Mouse (Mus musculus) kidney, embryonic 16.5 days (tissue): Measurements from ENCODE around the gene Mki67. TPM values are rescaled to one million over a fixed set of nuclear protein-coding genes. Genes with fewer than 3 reads are reported as not detected.

Experiments used
- ATAC-seq: fragments of 200-750 bp; cut with Nextera tagmentation; 2 replicates; pipeline ENCODE4 v1.8.0; 2017; ENCODE audit warnings: moderate TSS enrichment; ENCODE audit not compliant: low FRiP score, low TSS enrichment
- H3K27ac ChIP-seq: fragments of 300-500 bp; sonication (generic); 2 replicates; pipeline ENCODE4 v1.5.1; 2014; ENCODE audit warnings: low read length
- H3K27me3 ChIP-seq: fragments of 300-500 bp; sonication (generic); 2 replicates; pipeline ENCODE4 v1.6.1; 2014; ENCODE audit warnings: low read length, control low read depth, mixed read lengths; ENCODE audit not compliant: insufficient read depth
- H3K36me3 ChIP-seq: fragments of 300-500 bp; sonication (generic); 2 replicates; pipeline ENCODE4 v1.6.1; 2014; ENCODE audit warnings: low read length, control low read depth, mixed read lengths; ENCODE audit not compliant: insufficient read depth
- H3K4me1 ChIP-seq: fragments of 300-500 bp; sonication (generic); 2 replicates; pipeline ENCODE4 v1.6.1; 2014; ENCODE audit warnings: low read length, control low read depth, mixed read lengths; ENCODE audit not compliant: insufficient read depth
- H3K4me2 ChIP-seq: fragments of 300-500 bp; sonication (generic); replicated peaks from 2 replicates; pipeline ENCODE4 v1.6.1; 2014; ENCODE audit warnings: low read depth, low read length
- H3K4me3 ChIP-seq: fragments of 300-500 bp; sonication (generic); 2 replicates; pipeline ENCODE4 v1.5.1; 2014; ENCODE audit warnings: mild to moderate bottlenecking, low read length
- H3K9ac ChIP-seq: fragments of 300-500 bp; sonication (generic); replicated peaks from 2 replicates; pipeline ENCODE4 v1.6.1; 2014; ENCODE audit warnings: low read length
- H3K9me3 ChIP-seq: fragments of 300-500 bp; sonication (generic); 2 replicates; pipeline ENCODE4 v1.6.1; 2016; ENCODE audit warnings: low read length, control low read depth
- WGBS: fragments of 180-500 bp; shearing (Covaris S2); extraction: QIAGEN DNeasy Blood & Tissue Kit; methylation state at CpG from one replicate; pipeline ENCODE4 v1.1.7; 2014; 5-methylcytosine and 5-hydroxymethylcytosine counted together
- polyA plus RNA-seq: library from polyadenylated mRNA; unstranded; fragments of >200 nt; fragmentation: Nextera tagmentation; extraction: Ambion mirVana; gene quantifications from 2 replicates; pipeline ENCODE4 v1.2.1, GENCODE M21; 2015

Mki67 gene
- polyA plus RNA-seq, result 32.6 and 35.8 TPM in 2 replicates

GRCm38 (mm10) chr7:135715642-135716444 is at the start of gene Mki67:
Gene Mki67, minus strand, starts transcription at chr7:135716361.
- Histone ChIP-seq H3K4me1 (peaks cover 19% of the 10 kb centered on the region), H3K27ac (peak within 1 kb of the TSS; percentile 78), H3K4me3 (peak within 1 kb of the TSS; percentile 97), H3K36me3 (peaks cover 3% of the 10 kb centered on the region; the same call in 1 of the 2 replicates), H3K27me3 (no peaks in the 10 kb centered on the region), H3K9ac (peak within 1 kb of the TSS; percentile 97), H3K9me3 (no peaks in the 10 kb centered on the region), H3K4me2 (peak within 1 kb of the TSS; percentile 69)
- WGBS, result 0% methylated on average over 82 of the region's 82 CpGs
- ATAC-seq, result peak; percentile 73

DNA sequence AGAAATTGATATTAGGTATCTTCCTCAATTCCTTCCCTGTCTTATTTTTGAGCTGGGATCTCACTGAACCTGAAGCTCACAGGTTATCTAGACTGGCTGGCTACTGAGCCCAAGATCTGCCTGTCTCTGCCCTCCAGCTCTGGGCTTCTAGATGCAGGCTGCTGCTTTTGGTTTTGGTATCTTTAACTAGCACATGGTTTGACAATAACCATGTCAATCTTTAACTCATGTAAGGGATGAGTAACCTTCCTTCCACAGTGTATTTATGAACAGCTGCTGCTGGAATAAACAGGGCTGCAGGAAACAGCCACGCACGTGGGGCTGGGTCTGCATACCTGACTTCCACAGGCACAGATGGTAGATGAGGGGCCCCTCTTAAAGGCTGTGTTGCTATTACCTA is 47.1 kb upstream of the Mki67 start:
- 44% methylated on average over 2 of the region's 2 CpGs for WGBS
- no peaks in the 10 kb centered on the region for H3K27me3 ChIP-seq
- no peak overlapping the region for H3K4me2 ChIP-seq
- no peak overlapping the region for H3K4me3 ChIP-seq
- no peaks in the 10 kb centered on the region for H3K36me3 ChIP-seq
- H3K4me1 ChIP-seq, result no peaks in the 10 kb centered on the region
- no peaks in the 10 kb centered on the region for H3K9me3 ChIP-seq
- no peak overlapping the region for H3K9ac ChIP-seq
- ATAC-seq, result no peak
- no peak overlapping the region for H3K27ac ChIP-seq

- Histone ChIP-seq H3K4me3 (no peak overlapping the region), H3K9ac (no peak overlapping the region), H3K36me3 (no peaks in the 10 kb centered on the region), H3K4me1 (no peaks in the 10 kb centered on the region), H3K4me2 (no peak overlapping the region), H3K27ac (no peak overlapping the region), H3K27me3 (no peaks in the 10 kb centered on the region), H3K9me3 (no peaks in the 10 kb centered on the region)
- no peak for ATAC-seq
- 88% methylated on average over 12 of the region's 12 CpGs for WGBS
Measured at GRCm38 (mm10) chr7:135758754-135759510, 42.8 kb upstream of the Mki67 start.

- H3K9me3 ChIP-seq, result no peaks in the 10 kb centered on the region
- H3K27ac ChIP-seq, result no peak overlapping the region
- no peak overlapping the region for H3K4me2 ChIP-seq
- no peak for ATAC-seq
- no peaks in the 10 kb centered on the region for H3K4me1 ChIP-seq
- WGBS, result 64% methylated on average over 4 of the region's 4 CpGs
- no peaks in the 10 kb centered on the region for H3K27me3 ChIP-seq
- no peak overlapping the region for H3K9ac ChIP-seq
- H3K4me3 ChIP-seq, result no peak overlapping the region
- no peaks in the 10 kb centered on the region for H3K36me3 ChIP-seq
Measured at GRCm38 (mm10) chr7:135758171-135758570, 42.0 kb upstream of the Mki67 start.

- Histone ChIP-seq H3K4me2 (no peak overlapping the region), H3K4me1 (no peaks in the 10 kb centered on the region), H3K9ac (no peak overlapping the region), H3K4me3 (no peak overlapping the region), H3K27ac (no peak overlapping the region), H3K27me3 (no peaks in the 10 kb centered on the region), H3K36me3 (no peaks in the 10 kb centered on the region), H3K9me3 (no peaks in the 10 kb centered on the region)
- 88% methylated on average over 6 of the region's 6 CpGs for WGBS
- no peak for ATAC-seq
Measured at GRCm38 (mm10) chr7:135756984-135757586, 40.9 kb upstream of the Mki67 start.

GRCm38 (mm10) chr7:135748986-135749385 is 32.8 kb upstream of the Mki67 start:
- no peaks in the 10 kb centered on the region for H3K36me3 ChIP-seq
- no peaks in the 10 kb centered on the region for H3K27me3 ChIP-seq
- H3K4me2 ChIP-seq, result no peak overlapping the region
- ATAC-seq, result no peak
- no peak overlapping the region for H3K9ac ChIP-seq
- 69% methylated on average over 6 of the region's 6 CpGs for WGBS
- peaks cover 18% of the 10 kb centered on the region; the same call in 1 of the 2 replicates for H3K4me1 ChIP-seq
- H3K9me3 ChIP-seq, result no peaks in the 10 kb centered on the region
- H3K4me3 ChIP-seq, result no peak overlapping the region
- no peak overlapping the region for H3K27ac ChIP-seq

DNA sequence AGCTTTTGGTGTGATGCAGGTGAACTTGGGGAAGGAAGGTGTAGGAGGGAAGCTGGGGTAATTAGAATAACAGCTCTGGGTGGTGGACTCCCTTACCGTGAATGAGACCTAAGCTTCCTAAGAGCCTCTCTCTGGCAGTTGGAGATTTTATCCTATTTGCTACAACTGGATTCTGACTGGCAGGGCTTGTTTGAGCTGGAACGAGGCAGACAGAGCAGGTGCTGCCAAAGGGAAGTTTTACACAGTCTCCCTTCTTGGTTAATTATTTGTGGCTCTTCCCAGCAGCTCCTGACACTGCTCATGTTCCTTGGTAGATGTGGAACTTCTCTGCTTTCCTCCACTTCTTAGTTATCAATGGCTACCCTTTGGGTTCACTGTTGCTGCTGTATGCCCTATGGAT is 30.9 kb upstream of the Mki67 start:
- Histone ChIP-seq H3K27ac (peak overlapping the region; percentile 86), H3K36me3 (no peaks in the 10 kb centered on the region), H3K4me1 (peaks cover 18% of the 10 kb centered on the region; the same call in 1 of the 2 replicates), H3K4me3 (no peak overlapping the region), H3K9ac (0 out of 2 replicates have a peak overlapping the region, but pooled peaks have one; percentile 22), H3K27me3 (no peaks in the 10 kb centered on the region), H3K9me3 (peaks cover 2% of the 10 kb centered on the region; the same call in 1 of the 2 replicates), H3K4me2 (no peak overlapping the region)
- 29% methylated on average over 2 of the region's 2 CpGs for WGBS
- ATAC-seq, result peak; percentile 86

DNA sequence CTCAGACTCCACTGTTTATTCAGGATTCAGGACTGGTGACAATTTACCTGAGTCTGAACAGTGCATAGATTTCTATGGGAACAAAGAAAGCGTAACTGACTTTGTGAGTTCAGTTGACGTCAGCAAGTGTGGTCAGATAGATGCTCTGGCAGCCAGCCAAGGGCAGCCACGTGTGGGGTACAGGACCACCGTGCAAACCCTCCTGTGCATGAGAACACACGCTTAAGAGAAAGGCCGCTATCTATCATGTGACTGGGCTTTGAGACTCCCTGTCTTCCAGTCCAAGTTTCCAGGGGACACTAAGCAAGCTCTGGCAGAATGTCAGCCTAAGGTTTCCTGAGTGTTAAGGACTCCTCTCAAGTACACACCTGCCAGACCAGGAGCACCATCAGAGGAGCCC is 30.4 kb upstream of the Mki67 start:
- no peak overlapping the region for H3K4me2 ChIP-seq
- 45% methylated on average over 6 of the region's 6 CpGs for WGBS
- H3K27me3 ChIP-seq, result no peaks in the 10 kb centered on the region
- peak; percentile 50; the same call in 1 of the 2 replicates for ATAC-seq
- H3K4me3 ChIP-seq, result no peak overlapping the region
- peak overlapping the region; percentile 86 for H3K27ac ChIP-seq
- no peaks in the 10 kb centered on the region for H3K36me3 ChIP-seq
- H3K4me1 ChIP-seq, result peaks cover 18% of the 10 kb centered on the region; the same call in 1 of the 2 replicates
- peaks cover 3% of the 10 kb centered on the region; the same call in 1 of the 2 replicates for H3K9me3 ChIP-seq
- H3K9ac ChIP-seq, result 0 out of 2 replicates have a peak overlapping the region, but pooled peaks have one; percentile 22

DNA sequence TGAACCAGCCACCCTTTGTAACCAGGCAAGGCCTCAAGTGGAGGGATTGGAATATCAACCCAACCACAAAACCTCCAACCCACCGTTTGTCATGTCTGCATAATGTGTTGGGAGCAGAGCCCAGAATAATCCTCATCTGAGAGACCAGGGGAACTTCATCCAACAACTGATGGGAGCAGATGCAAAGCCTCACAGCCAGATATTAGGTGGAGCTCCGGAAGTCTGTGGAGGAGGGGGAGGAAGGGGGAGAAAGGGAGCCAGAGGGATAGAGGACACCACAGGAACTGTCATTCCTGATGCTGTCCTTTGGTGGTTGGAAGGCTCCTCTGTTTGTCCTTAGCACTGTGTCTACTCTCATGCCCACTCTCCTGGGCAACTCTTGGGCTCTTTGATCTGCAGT is 28.9 kb upstream of the Mki67 start:
- H3K27me3 ChIP-seq, result no peaks in the 10 kb centered on the region
- H3K27ac ChIP-seq, result no peak overlapping the region
- H3K4me1 ChIP-seq, result peaks cover 18% of the 10 kb centered on the region; the same call in 1 of the 2 replicates
- WGBS, result 27% methylated on average over 2 of the region's 2 CpGs
- H3K4me3 ChIP-seq, result no peak overlapping the region
- no peak overlapping the region for H3K9ac ChIP-seq
- H3K4me2 ChIP-seq, result no peak overlapping the region
- H3K9me3 ChIP-seq, result peaks cover 3% of the 10 kb centered on the region; the same call in 1 of the 2 replicates
- ATAC-seq, result no peak
- no peaks in the 10 kb centered on the region for H3K36me3 ChIP-seq
